Mouse (Mus musculus): ENCODE measurements at regions not wholly inside any gene's neighbourhood (a gene's known extent, or its start where the extent isn't known, plus 50 kb on each side); places are given as distances from the start of the nearest gene placed in this dataset.

DNA sequence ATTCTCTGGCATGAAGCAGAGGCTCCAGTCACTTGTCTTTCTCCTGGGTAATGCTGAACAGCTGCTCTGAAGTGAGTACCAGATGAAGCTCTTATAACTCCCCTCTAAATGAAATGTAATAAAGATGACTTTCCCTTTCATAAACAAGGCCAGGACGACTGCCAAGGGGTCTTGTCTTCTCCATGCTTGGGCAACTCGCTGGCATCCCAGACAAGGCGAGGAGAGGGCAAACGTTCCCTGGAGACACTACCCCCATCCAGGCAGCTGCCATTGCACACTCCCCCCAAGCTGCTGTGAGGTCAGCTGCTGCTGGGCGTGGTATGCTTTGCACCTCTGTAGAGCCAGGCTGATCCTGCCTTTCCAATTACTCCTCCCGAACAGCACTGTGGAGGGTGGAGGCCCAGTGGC, 63.1 kb upstream of the Cxcl12 start:
- Histone ChIP-seq H3K36me3 (ENCODE audit: control insufficient read depth, insufficient read depth, low read length) (no peaks in the 10 kb centered on the region), H3K9ac (ENCODE audit: low read length) (no peak overlapping the region), H3K4me2 (ENCODE audit: low read depth, low read length) (no peak overlapping the region), H3K27ac (ENCODE audit: low read length) (peak overlapping the region; percentile 9), H3K4me3 (replicated peaks; ENCODE audit: low read length) (no peak overlapping the region), H3K27me3 (ENCODE audit: control insufficient read depth, insufficient read depth, low read length) (no peaks in the 10 kb centered on the region), H3K4me1 (ENCODE audit: control insufficient read depth, insufficient read depth, low read length) (peaks cover 9% of the 10 kb centered on the region), H3K9me3 (replicated peaks; ENCODE audit: control insufficient read depth, low read length) (no peaks in the 10 kb centered on the region)
- WGBS = 28% methylated on average over 6 of the region's 6 CpGs
- ATAC-seq (ENCODE audit: insufficient read depth, low FRiP score) = peak; percentile 73; the same call in 1 of the 2 replicates

DNA sequence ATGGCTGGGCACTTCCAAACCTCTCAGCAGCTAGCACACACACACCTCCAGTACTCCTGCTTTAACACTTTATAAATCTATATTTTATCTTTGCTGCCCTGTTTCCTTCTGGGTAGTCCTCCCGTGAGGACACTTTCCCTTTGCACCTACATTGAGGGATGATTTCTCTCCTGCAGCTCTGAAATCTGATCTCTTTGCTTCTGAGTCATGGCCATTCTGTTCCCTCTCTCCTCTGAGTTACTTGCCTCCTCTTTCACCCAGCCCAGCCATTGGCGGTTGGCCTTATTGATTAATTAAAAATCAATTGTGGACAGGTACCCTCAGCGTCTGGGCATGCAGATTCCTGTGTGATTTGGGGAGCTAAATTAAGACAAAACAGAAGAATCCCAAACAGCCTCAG, 58.0 kb upstream of the Cxcl12 start:
- Histone ChIP-seq H3K4me3 (replicated peaks; ENCODE audit: low read length) (no peak overlapping the region), H3K9ac (ENCODE audit: low read length) (no peak overlapping the region), H3K27me3 (ENCODE audit: control insufficient read depth, insufficient read depth, low read length) (no peaks in the 10 kb centered on the region), H3K36me3 (ENCODE audit: control insufficient read depth, insufficient read depth, low read length) (no peaks in the 10 kb centered on the region), H3K4me2 (ENCODE audit: low read depth, low read length) (no peak overlapping the region), H3K4me1 (ENCODE audit: control insufficient read depth, insufficient read depth, low read length) (peaks cover 4% of the 10 kb centered on the region; the same call in 1 of the 2 replicates), H3K27ac (ENCODE audit: low read length) (no peak overlapping the region), H3K9me3 (replicated peaks; ENCODE audit: control insufficient read depth, low read length) (no peaks in the 10 kb centered on the region)
- no peak for ATAC-seq (ENCODE audit: insufficient read depth, low FRiP score)
- WGBS = 48% methylated on average over 3 of the region's 3 CpGs

DNA sequence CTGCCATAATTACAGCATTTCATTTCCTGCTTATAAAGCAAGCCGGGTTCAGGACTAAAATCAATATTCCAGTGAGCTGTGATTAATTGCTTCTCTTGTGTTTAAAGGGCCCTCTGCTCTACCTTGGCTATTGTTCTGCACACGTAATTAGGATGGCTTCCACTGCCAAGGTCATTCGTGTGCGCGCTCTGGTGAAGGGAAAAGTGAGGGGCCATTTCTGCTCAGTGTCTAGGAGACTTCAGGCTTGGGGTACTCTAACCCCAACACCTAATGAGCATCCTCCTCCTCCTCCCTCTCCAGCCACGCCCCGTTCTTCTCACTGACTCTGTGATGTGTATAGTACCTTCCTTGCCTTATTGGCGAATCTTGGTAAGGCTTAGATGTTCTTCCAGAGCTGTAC, 53.5 kb upstream of the Cxcl12 start:
- H3K4me2 ChIP-seq (ENCODE audit: low read depth, low read length) = no peak overlapping the region
- no peak for ATAC-seq (ENCODE audit: insufficient read depth, low FRiP score)
- no peaks in the 10 kb centered on the region for H3K27me3 ChIP-seq (ENCODE audit: control insufficient read depth, insufficient read depth, low read length)
- H3K4me1 ChIP-seq (ENCODE audit: control insufficient read depth, insufficient read depth, low read length) = no peaks in the 10 kb centered on the region
- H3K4me3 ChIP-seq (replicated peaks; ENCODE audit: low read length) = no peak overlapping the region
- H3K27ac ChIP-seq (ENCODE audit: low read length) = no peak overlapping the region
- H3K36me3 ChIP-seq (ENCODE audit: control insufficient read depth, insufficient read depth, low read length) = no peaks in the 10 kb centered on the region
- H3K9ac ChIP-seq (ENCODE audit: low read length) = no peak overlapping the region
- no peaks in the 10 kb centered on the region for H3K9me3 ChIP-seq (replicated peaks; ENCODE audit: control insufficient read depth, low read length)
- 67% methylated on average over 8 of the region's 8 CpGs for WGBS

DNA sequence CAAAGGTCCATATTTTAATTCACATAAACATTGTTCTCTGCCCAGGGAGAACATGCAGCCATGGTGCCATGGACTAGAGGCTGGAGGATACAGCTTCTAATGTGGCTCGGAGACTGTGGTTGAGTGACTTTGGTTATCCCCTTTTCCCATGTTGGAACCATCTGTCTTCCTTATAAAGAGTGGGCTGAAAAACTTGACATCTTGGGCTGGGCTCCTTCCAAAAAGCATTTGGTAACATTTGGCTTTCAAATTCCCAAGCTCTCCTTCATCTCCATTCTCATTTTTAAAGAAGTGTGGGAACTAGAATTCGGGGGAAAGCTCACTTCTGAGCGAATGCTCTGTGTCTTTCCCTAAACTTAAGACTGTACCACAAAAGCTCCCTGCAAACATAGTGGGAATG, 50.3 kb upstream of the Cxcl12 start:
- ATAC-seq (ENCODE audit: insufficient read depth, low FRiP score) = no peak
- Histone ChIP-seq H3K4me2 (ENCODE audit: low read depth, low read length) (no peak overlapping the region), H3K4me3 (replicated peaks; ENCODE audit: low read length) (no peak overlapping the region), H3K4me1 (ENCODE audit: control insufficient read depth, insufficient read depth, low read length) (no peaks in the 10 kb centered on the region), H3K9ac (ENCODE audit: low read length) (no peak overlapping the region), H3K36me3 (ENCODE audit: control insufficient read depth, insufficient read depth, low read length) (no peaks in the 10 kb centered on the region), H3K27me3 (ENCODE audit: control insufficient read depth, insufficient read depth, low read length) (no peaks in the 10 kb centered on the region), H3K9me3 (replicated peaks; ENCODE audit: control insufficient read depth, low read length) (no peaks in the 10 kb centered on the region), H3K27ac (ENCODE audit: low read length) (no peak overlapping the region)
- WGBS = 74% methylated on average over 3 of the region's 3 CpGs
